Mouse (Mus musculus) stomach, postnatal 0 days (tissue): ENCODE measurements at regions not wholly inside any gene's neighbourhood (a gene's known extent, or its start where the extent isn't known, plus 50 kb on each side); places are given as distances from the start of the nearest gene placed in this dataset.

Source experiments
- CTCF ChIP-seq: IDR thresholded peaks from 2 replicates; pipeline ENCODE4 v1.5.1; 2016; ENCODE audit warnings: antibody characterized with exemption, low read depth, mild to moderate bottlenecking, moderate library complexity
- EP300 ChIP-seq: optimal IDR thresholded peaks from 2 replicates; pipeline ENCODE3; 2016; ENCODE audit warnings: antibody characterized with exemption

DNA sequence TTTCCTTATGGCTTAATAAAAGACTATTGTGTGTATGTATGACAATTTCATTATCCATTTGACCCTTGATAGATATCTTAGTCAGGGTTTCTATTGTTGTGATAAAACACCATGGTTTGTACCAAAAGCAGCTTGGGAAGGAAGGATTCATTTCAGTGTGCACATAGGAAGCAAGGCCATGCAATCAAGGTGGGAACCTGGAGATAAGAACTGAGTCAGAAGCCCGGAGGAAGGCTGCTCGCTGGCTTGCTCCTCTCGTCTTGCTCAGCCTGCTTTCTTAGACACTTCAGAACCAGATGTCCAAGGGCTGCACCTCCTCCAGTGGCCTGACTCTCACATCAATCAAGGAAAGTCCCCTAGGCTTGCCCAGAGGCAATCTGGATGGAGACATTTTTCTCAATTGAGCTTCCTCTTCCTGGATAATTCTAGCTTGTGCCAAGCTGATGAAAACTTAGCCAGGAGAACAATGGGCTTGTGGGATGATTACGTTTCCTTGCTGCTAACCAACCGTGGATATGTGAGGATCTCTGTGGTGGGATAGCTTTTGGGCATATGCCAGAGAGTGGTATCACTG lies 117.6 kb upstream of the Slc38a2 start:
- no peak for TF ChIP-seq CTCF
- no peak for TF ChIP-seq EP300
